ENCODE assay signal across 11 mouse cellular contexts in the genomic region with DNA sequence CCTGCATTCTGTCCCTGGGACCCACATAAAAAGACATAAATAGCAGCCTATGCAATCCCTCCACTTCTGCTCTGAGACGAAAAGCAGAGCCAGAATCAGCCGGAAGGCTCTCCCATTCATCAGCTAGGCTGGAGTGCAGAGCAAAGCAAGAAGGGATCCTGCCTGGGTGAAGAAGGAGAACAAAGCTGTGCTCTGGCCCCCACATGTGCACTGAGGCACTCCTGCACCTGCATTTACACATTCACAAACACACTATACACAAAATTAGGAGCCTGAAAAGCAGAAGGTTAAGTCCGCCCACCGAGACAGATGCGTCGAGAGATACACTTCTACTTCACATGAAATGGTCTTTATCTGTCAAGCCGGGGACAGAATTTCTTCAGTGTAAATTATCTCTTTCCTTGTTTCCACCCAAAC. TPM values are rescaled to one million over a fixed set of nuclear protein-coding genes. Genes with fewer than 3 reads are reported as not detected.
DNase-seq lines count a peak whose midpoint lies in the region; ATAC-seq and TF ChIP-seq lines count a peak whose summit lies in the region.
"Had no signal": no experiment of that assay in that cellular context is flagged by ENCODE, and none has a peak within 500 bp of the region (broad histone marks: within the 10 kb centered on the region; RNA-seq: fewer than 3 reads in every experiment).

No protein-coding gene starts in this region.

- no peak overlapping the region; the same call in 1 of the 2 replicates for H3K9ac ChIP-seq in heart, adult 2 months (ENCODE audit: low read depth, low read length)
- H3K9ac ChIP-seq in forebrain, postnatal 0 days: no peak overlapping the region
- peak overlapping the region; percentile 77 for H3K9ac ChIP-seq in liver, embryonic 15.5 days

- TF ChIP-seq CTCF in heart, adult 2 months (IDR thresholded peaks at IDR 0.05): no peak
- TF ChIP-seq CTCF in forebrain, postnatal 0 days (IDR thresholded peaks at IDR 0.05; ENCODE audit: low read depth): no peak

- no peak for ATAC-seq in forebrain, postnatal 0 days
- peak; percentile 61 for ATAC-seq in liver, embryonic 15.5 days (ENCODE audit: insufficient read depth)

- 34% methylated on average over 7 of the region's 7 CpGs for WGBS in heart, adult 2 months
- WGBS in forebrain, postnatal 0 days: 57% methylated on average over 7 of the region's 7 CpGs
- WGBS in liver, embryonic 15.5 days (ENCODE audit: insufficient replicate concordance): 15% methylated on average over 7 of the region's 7 CpGs

- H3K79me2 ChIP-seq in heart, adult 2 months (replicated peaks; ENCODE audit: control insufficient read depth, insufficient read depth, low read length): no peaks in the 10 kb centered on the region

- no peaks in the 10 kb centered on the region; the same call in 1 of the 2 replicates for H3K4me1 ChIP-seq in heart, adult 2 months (ENCODE audit: control insufficient read depth, insufficient read depth, low read length)
- no peaks in the 10 kb centered on the region for H3K4me1 ChIP-seq in forebrain, postnatal 0 days (ENCODE audit: insufficient read depth)
- H3K4me1 ChIP-seq in liver, embryonic 15.5 days (replicated peaks): peaks cover 61% of the 10 kb centered on the region

- no peak overlapping the region for H3K4me2 ChIP-seq in forebrain, postnatal 0 days (ENCODE audit: low read depth)
- H3K4me2 ChIP-seq in liver, embryonic 15.5 days: peak overlapping the region; percentile 65

- no peak for TF ChIP-seq EP300 in heart, adult 2 months (IDR thresholded peaks at IDR 0.05; ENCODE audit: insufficient read depth, low read depth, low read length)

- peak; percentile 30; the same call in 1 of the 2 replicates for TF ChIP-seq POLR2A in heart, adult 2 months (IDR thresholded peaks at IDR 0.05; ENCODE audit: insufficient read depth, low read depth, low read length)

- intact Hi-C loops in heart, adult 2 months (cut with DNase I): no loop called here

- no peaks in the 10 kb centered on the region for H3K27me3 ChIP-seq in heart, adult 2 months (ENCODE audit: control insufficient read depth, insufficient read depth, low read length)
- H3K27me3 ChIP-seq in forebrain, postnatal 0 days (ENCODE audit: insufficient read depth, low read length): no peaks in the 10 kb centered on the region
- H3K27me3 ChIP-seq in liver, embryonic 15.5 days: no peaks in the 10 kb centered on the region

- no peak overlapping the region for H3K4me3 ChIP-seq in heart, adult 2 months
- H3K4me3 ChIP-seq in forebrain, postnatal 0 days (ENCODE audit: low read depth, low read length): no peak overlapping the region
- peak overlapping the region; percentile 72 for H3K4me3 ChIP-seq in liver, embryonic 15.5 days (replicated peaks)

- no peaks in the 10 kb centered on the region for H3K9me3 ChIP-seq in forebrain, postnatal 0 days (ENCODE audit: low read length)
- no peaks in the 10 kb centered on the region for H3K9me3 ChIP-seq in liver, embryonic 15.5 days (replicated peaks)

- H3K27ac ChIP-seq in heart, adult 2 months: peak overlapping the region; percentile 84
- H3K27ac ChIP-seq in forebrain, postnatal 0 days (ENCODE audit: low read depth, low read length): no peak overlapping the region
- H3K27ac ChIP-seq in liver, embryonic 15.5 days (replicated peaks): peak overlapping the region; percentile 99

- H3K36me3 ChIP-seq in heart, adult 2 months (ENCODE audit: control insufficient read depth, insufficient read depth, low read length): no peaks in the 10 kb centered on the region
- no peaks in the 10 kb centered on the region for H3K36me3 ChIP-seq in forebrain, postnatal 0 days (ENCODE audit: insufficient read depth)
- peaks cover 29% of the 10 kb centered on the region for H3K36me3 ChIP-seq in liver, embryonic 15.5 days (replicated peaks)

- DNase-seq in heart, adult 2 months: peak; percentile 26 to 33
- DNase-seq in heart, adult 9 months (ENCODE audit: low spot score in 2 of 2): no peak
- DNase-seq in MN1 (ENCODE audit: low spot score): peak; percentile 57
- peak; percentile 10 for DNase-seq in forebrain, postnatal 0 days
- no peak for DNase-seq in left cerebral cortex, adult 9 months (ENCODE audit: low spot score in 2 of 2)
- no peak for DNase-seq in adrenal gland, adult (ENCODE audit: inconsistent age in 2 of 2, low spot score in 1 of 2)
- no peak for DNase-seq in neural tube, embryonic 10.5 days (ENCODE audit: extremely low spot score, low spot score)
- DNase-seq: lung, postnatal 10 days had no signal

RNA-seq across cellular contexts. Expression of gene Evi5, which starts 1.0 kb away (rescaled TPM):
- 10 to 100 TPM; 20.5 to 21.7 TPM for total RNA-seq in heart, adult 2 months (2021)
- 7.4 and 11.6 TPM in 2 replicates for polyA plus RNA-seq in heart, adult 2 months (2012; rRNA removed)
- 61.9 and 66.9 TPM in 2 replicates for total RNA-seq in forebrain, postnatal 0 days (2014; rRNA removed)
- 40.3 and 59.6 TPM in 2 replicates for polyA plus RNA-seq in forebrain, postnatal 0 days (2015; fragmentation: Nextera tagmentation; extraction: Ambion mirVana)
- 54.3 and 56.7 TPM in 2 replicates for polyA plus RNA-seq in liver, embryonic 15.5 days (2015; fragmentation: Nextera tagmentation; extraction: Ambion mirVana)

RNA-seq across cellular contexts. Expression of gene Rpl5, which starts 26.4 kb away (rescaled TPM):
- total RNA-seq in heart, adult 2 months (2021): 10 to 100 TPM; 29.2 to 31.4 TPM
- 12.5 and 20.4 TPM in 2 replicates for polyA plus RNA-seq in heart, adult 2 months (2012; rRNA removed)
- total RNA-seq in forebrain, postnatal 0 days (2014; rRNA removed): 195 and 203 TPM in 2 replicates
- 65.7 and 74.2 TPM in 2 replicates for polyA plus RNA-seq in forebrain, postnatal 0 days (2015; fragmentation: Nextera tagmentation; extraction: Ambion mirVana)
- 26.1 and 26.7 TPM in 2 replicates for polyA plus RNA-seq in liver, embryonic 15.5 days (2015; fragmentation: Nextera tagmentation; extraction: Ambion mirVana)

RNA-seq across cellular contexts. Expression of gene Ube2d2b, which starts 44.0 kb away (rescaled TPM):
- not detected for total RNA-seq in heart, adult 2 months (2021)
- polyA plus RNA-seq in heart, adult 2 months (2012; rRNA removed): 0.08 and 0.18 TPM in 2 replicates
- total RNA-seq in forebrain, postnatal 0 days (2014; rRNA removed): not detected in 2 replicates
- not detected in 2 replicates for polyA plus RNA-seq in forebrain, postnatal 0 days (2015; fragmentation: Nextera tagmentation; extraction: Ambion mirVana)
- 0.35 and 0.53 TPM in 2 replicates for polyA plus RNA-seq in liver, embryonic 15.5 days (2015; fragmentation: Nextera tagmentation; extraction: Ambion mirVana)
- total RNA-seq: CH12.LX; neutrophil, adult 5-6 weeks had no signal

Comparison
In these comparisons a context has a peak if more than half of its experiments do, and no peak if none do; other contexts are left out.
1. DNase-seq: peak in heart, adult 2 months (2 of 2), MN1 (single experiment) and forebrain, postnatal 0 days (single experiment); none in heart, adult 9 months (0 of 2), left cerebral cortex, adult 9 months (0 of 2), adrenal gland, adult (0 of 2) and neural tube, embryonic 10.5 days (single experiment).